ENCODE assay signal across 8 mouse cellular contexts in genomic region chr3:60346390-60346789, GRCm38 (mm10).
DNase-seq lines count a peak whose midpoint lies in the region; ATAC-seq and TF ChIP-seq lines count a peak whose summit lies in the region.
"Had no signal": no experiment of that assay in that cellular context is flagged by ENCODE, and none has a peak within 500 bp of the region (broad histone marks: within the 10 kb centered on the region; RNA-seq: fewer than 3 reads in every experiment).

No protein-coding gene starts in this region.

- TF ChIP-seq CTCF in intestine, postnatal 0 days (IDR thresholded peaks at IDR 0.05; ENCODE audit: low read depth) = no peak

- H3K4me2 ChIP-seq in intestine, embryonic 14.5 days (ENCODE audit: low read length) = no peak overlapping the region
- no peak overlapping the region for H3K4me2 ChIP-seq in intestine, postnatal 0 days (replicated peaks; ENCODE audit: low read depth)
- H3K4me2 ChIP-seq in intestine, embryonic 15.5 days (replicated peaks) = no peak overlapping the region

- no peak overlapping the region for H3K27ac ChIP-seq in intestine, embryonic 14.5 days (ENCODE audit: low read depth)
- H3K27ac ChIP-seq in intestine, postnatal 0 days (ENCODE audit: low read depth, low read length) = no peak overlapping the region
- H3K27ac ChIP-seq in intestine, embryonic 15.5 days = no peak overlapping the region

- no peaks in the 10 kb centered on the region for H3K36me3 ChIP-seq in intestine, embryonic 14.5 days (ENCODE audit: control insufficient read depth, insufficient read depth, low read length)
- H3K36me3 ChIP-seq in intestine, postnatal 0 days (ENCODE audit: control insufficient read depth, insufficient read depth) = no peaks in the 10 kb centered on the region
- no peaks in the 10 kb centered on the region for H3K36me3 ChIP-seq in intestine, embryonic 15.5 days

- no peak for DNase-seq in intestine, embryonic 14.5 days (ENCODE audit: low spot score)
- DNase-seq in Muller cell, postnatal 12 days (ENCODE audit: inconsistent ontology term) = peak; percentile 81
- DNase-seq in lung, postnatal 4 days = peak; percentile 39 to 44
- no peak for DNase-seq in thymus, postnatal 36 days
- DNase-seq in layer of hippocampus, postnatal 14 days (ENCODE audit: low spot score in 2 of 2) = no peak
- DNase-seq: adrenal gland, postnatal 10 days had no signal

- H3K4me1 ChIP-seq in intestine, embryonic 14.5 days (replicated peaks; ENCODE audit: control insufficient read depth, insufficient read depth, low read length) = no peaks in the 10 kb centered on the region
- H3K4me1 ChIP-seq in intestine, postnatal 0 days (replicated peaks; ENCODE audit: control insufficient read depth, insufficient read depth, low read length) = no peaks in the 10 kb centered on the region
- H3K4me1 ChIP-seq in intestine, embryonic 15.5 days (replicated peaks) = no peaks in the 10 kb centered on the region

- ATAC-seq in intestine, embryonic 14.5 days (replicated peaks; ENCODE audit: low FRiP score, low TSS enrichment, low read depth) = 0 out of 2 replicates have a peak, but pooled peaks have one; percentile 50
- no peak for ATAC-seq in intestine, postnatal 0 days
- peak; percentile 71; the same call in 1 of the 2 replicates for ATAC-seq in intestine, embryonic 15.5 days

- H3K9me3 ChIP-seq in intestine, embryonic 14.5 days (ENCODE audit: control insufficient read depth, low read length) = peaks cover 2% of the 10 kb centered on the region; the same call in 1 of the 2 replicates
- H3K9me3 ChIP-seq in intestine, postnatal 0 days (ENCODE audit: control insufficient read depth) = no peaks in the 10 kb centered on the region
- H3K9me3 ChIP-seq in intestine, embryonic 15.5 days = no peaks in the 10 kb centered on the region

- H3K27me3 ChIP-seq in intestine, embryonic 14.5 days (replicated peaks; ENCODE audit: control insufficient read depth, insufficient read depth, low read length) = no peaks in the 10 kb centered on the region
- no peaks in the 10 kb centered on the region for H3K27me3 ChIP-seq in intestine, postnatal 0 days (replicated peaks; ENCODE audit: control insufficient read depth, insufficient read depth, low read length)
- no peaks in the 10 kb centered on the region for H3K27me3 ChIP-seq in intestine, embryonic 15.5 days (replicated peaks)

- H3K9ac ChIP-seq in intestine, embryonic 14.5 days (ENCODE audit: low read length) = no peak overlapping the region
- H3K9ac ChIP-seq in intestine, postnatal 0 days (ENCODE audit: low read depth, low read length) = no peak overlapping the region
- H3K9ac ChIP-seq in intestine, embryonic 15.5 days = no peak overlapping the region

- no peak overlapping the region for H3K4me3 ChIP-seq in intestine, embryonic 14.5 days (ENCODE audit: low read depth, low read length)
- H3K4me3 ChIP-seq in intestine, postnatal 0 days (ENCODE audit: low read depth, low read length) = no peak overlapping the region
- no peak overlapping the region for H3K4me3 ChIP-seq in intestine, embryonic 15.5 days (replicated peaks)

Comparison
In these comparisons a context has a peak if more than half of its experiments do, and no peak if none do; other contexts are left out.
1. DNase-seq: peak in Muller cell, postnatal 12 days (single experiment) and lung, postnatal 4 days (2 of 2); none in intestine, embryonic 14.5 days (single experiment), thymus, postnatal 36 days (0 of 2) and layer of hippocampus, postnatal 14 days (0 of 2).